Mouse (Mus musculus) embryonic facial prominence, embryonic 13.5 days (tissue): ENCODE results near the gene Tln2. TPM values are rescaled to one million over a fixed set of nuclear protein-coding genes. Genes with fewer than 3 reads are reported as not detected.

ENCODE experiments used
- ATAC-seq: fragments of 200-750 bp; cut with Nextera tagmentation; 2 replicates; pipeline ENCODE4 v1.8.0; 2017; ENCODE audit warnings: low read depth; ENCODE audit not compliant: insufficient number of reproducible peaks, insufficient read depth, low FRiP score, low TSS enrichment
- H3K27ac ChIP-seq: fragments of 300-500 bp; sonication (generic); 2 replicates; pipeline ENCODE4 v1.5.1; 2015; ENCODE audit warnings: moderate library complexity, mild to moderate bottlenecking, inconsistent platforms
- H3K27me3 ChIP-seq: fragments of 300-500 bp; sonication (generic); 2 replicates; pipeline ENCODE4 v1.6.1; 2015; ENCODE audit warnings: mild to moderate bottlenecking, inconsistent platforms
- H3K36me3 ChIP-seq: fragments of 300-500 bp; sonication (generic); 2 replicates; pipeline ENCODE4 v1.6.1; 2015; ENCODE audit warnings: mild to moderate bottlenecking, inconsistent platforms
- H3K4me1 ChIP-seq: fragments of 300-500 bp; sonication (generic); 2 replicates; pipeline ENCODE4 v1.6.1; 2015; ENCODE audit warnings: inconsistent platforms
- H3K4me2 ChIP-seq: fragments of 300-500 bp; sonication (generic); 2 replicates; pipeline ENCODE4 v1.6.1; 2015; ENCODE audit warnings: moderate library complexity, mild to moderate bottlenecking, inconsistent platforms
- H3K4me3 ChIP-seq: fragments of 300-500 bp; sonication (generic); 2 replicates; pipeline ENCODE4 v1.5.1; 2015; ENCODE audit warnings: mild to moderate bottlenecking, inconsistent platforms
- H3K9ac ChIP-seq: fragments of 300-500 bp; sonication (generic); 2 replicates; pipeline ENCODE4 v1.6.1; 2015; ENCODE audit warnings: mild to moderate bottlenecking, inconsistent platforms
- H3K9me3 ChIP-seq: fragments of 300-500 bp; sonication (generic); 2 replicates; pipeline ENCODE4 v1.6.1; 2016; ENCODE audit warnings: inconsistent platforms
- WGBS: fragments of 180-500 bp; shearing (Covaris S2); methylation state at CpG from one replicate; pipeline ENCODE4 v1.1.7; 2015; ENCODE audit warnings: mixed read lengths; 5-methylcytosine and 5-hydroxymethylcytosine counted together
- polyA plus RNA-seq: library from polyadenylated mRNA; unstranded; fragments of >200 nt; fragmentation: Nextera tagmentation; extraction: Ambion mirVana; gene quantifications from 2 replicates; pipeline ENCODE4 v1.2.1, GENCODE M21; 2015

The Tln2 gene
- polyA plus RNA-seq, 1 experiment from 2014 or later: 43.4 TPM

- no peaks in the 10 kb centered on the region for H3K36me3 ChIP-seq
- H3K27ac ChIP-seq: no peak overlapping the region
- no peak for ATAC-seq
- no peak overlapping the region for H3K9ac ChIP-seq
- WGBS: 86% methylated on average over 10 of the region's 10 CpGs
- no peak overlapping the region for H3K4me3 ChIP-seq
- no peaks in the 10 kb centered on the region for H3K9me3 ChIP-seq
- H3K4me2 ChIP-seq: no peak overlapping the region
- H3K27me3 ChIP-seq: no peaks in the 10 kb centered on the region
- peaks cover 16% of the 10 kb centered on the region for H3K4me1 ChIP-seq
Measured at GRCm38 (mm10) chr9:67584871-67585270, 25.4 kb upstream of the Tln2 start.

DNA sequence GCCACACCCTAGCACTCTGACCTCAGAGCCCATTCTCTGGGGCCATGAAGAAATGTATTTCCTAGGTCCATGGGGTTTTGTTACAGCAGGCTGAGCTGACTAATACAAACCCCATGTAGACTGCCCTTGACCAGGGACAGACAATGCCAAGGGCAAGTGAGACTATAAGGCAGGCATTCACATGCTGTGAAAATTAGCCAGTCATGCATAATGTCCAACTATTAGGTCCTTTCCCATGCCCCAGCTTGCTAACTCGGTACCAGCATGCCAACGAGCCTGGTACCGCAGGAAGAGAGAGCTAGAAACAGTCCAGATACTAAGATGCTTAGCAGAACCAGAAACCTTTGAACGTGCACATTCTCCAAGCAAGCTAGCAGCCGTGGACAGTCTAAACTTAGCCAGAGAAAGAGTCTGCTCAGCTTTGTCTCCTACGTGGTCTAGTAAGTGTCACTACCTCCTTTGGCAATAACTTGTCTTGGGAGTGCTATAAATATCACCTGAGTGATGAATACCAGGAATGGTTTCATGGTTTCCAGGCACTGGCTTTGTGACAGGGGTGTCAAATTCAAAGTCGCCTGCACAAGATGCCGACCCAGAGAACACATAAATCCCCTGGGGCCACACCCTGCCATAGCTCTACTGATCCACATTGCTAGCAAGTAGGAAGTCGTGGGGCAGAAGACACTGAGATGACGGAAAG, 22.2 kb upstream of the Tln2 start:
- no peak for ATAC-seq
- no peaks in the 10 kb centered on the region for H3K27me3 ChIP-seq
- no peak overlapping the region for H3K27ac ChIP-seq
- no peaks in the 10 kb centered on the region for H3K36me3 ChIP-seq
- no peak overlapping the region for H3K4me3 ChIP-seq
- no peak overlapping the region for H3K4me2 ChIP-seq
- peaks cover 15% of the 10 kb centered on the region for H3K4me1 ChIP-seq
- H3K9ac ChIP-seq: no peak overlapping the region
- no peaks in the 10 kb centered on the region for H3K9me3 ChIP-seq
- WGBS: 61% methylated on average over 10 of the region's 10 CpGs

GRCm38 (mm10) chr9:67579541-67579940, 20.0 kb upstream of the Tln2 start:
- Histone ChIP-seq H3K4me3 (no peak overlapping the region), H3K4me2 (no peak overlapping the region), H3K36me3 (no peaks in the 10 kb centered on the region), H3K27me3 (no peaks in the 10 kb centered on the region), H3K9ac (no peak overlapping the region), H3K4me1 (peaks cover 22% of the 10 kb centered on the region), H3K27ac (no peak overlapping the region), H3K9me3 (no peaks in the 10 kb centered on the region)
- no peak for ATAC-seq
- WGBS: 57% methylated on average over 1 of the region's 1 CpGs

- Histone ChIP-seq H3K4me1 (peaks cover 28% of the 10 kb centered on the region), H3K27ac (peak overlapping the region; percentile 35; the same call in 1 of the 2 replicates), H3K9me3 (no peaks in the 10 kb centered on the region), H3K4me2 (no peak overlapping the region), H3K27me3 (no peaks in the 10 kb centered on the region), H3K36me3 (no peaks in the 10 kb centered on the region), H3K4me3 (no peak overlapping the region), H3K9ac (no peak overlapping the region)
- 60% methylated on average over 7 of the region's 7 CpGs for WGBS
- no peak for ATAC-seq
Measured at GRCm38 (mm10) chr9:67574721-67575248, 15.3 kb upstream of the Tln2 start.

DNA sequence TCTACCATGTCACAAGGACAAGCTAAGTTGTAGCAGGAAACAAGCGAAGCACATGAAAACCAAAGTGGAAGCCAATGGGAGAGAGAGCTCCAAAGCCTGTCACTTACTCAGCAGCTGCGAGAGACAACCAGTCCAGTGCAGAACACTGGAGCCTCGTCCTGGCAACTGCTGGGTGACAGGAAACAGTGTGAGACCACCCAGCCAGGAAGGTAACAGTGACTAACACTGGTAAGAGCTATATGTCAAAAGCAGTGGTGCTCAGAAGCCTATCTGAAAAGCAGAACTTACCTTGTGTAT, 14.1 kb upstream of the Tln2 start:
- no peak for ATAC-seq
- Histone ChIP-seq H3K4me2 (no peak overlapping the region), H3K4me3 (no peak overlapping the region), H3K27ac (peak overlapping the region; percentile 75), H3K4me1 (peaks cover 28% of the 10 kb centered on the region), H3K36me3 (no peaks in the 10 kb centered on the region), H3K9ac (0 out of 2 replicates have a peak overlapping the region, but pooled peaks have one; percentile 16), H3K9me3 (no peaks in the 10 kb centered on the region), H3K27me3 (no peaks in the 10 kb centered on the region)
- WGBS: 33% methylated on average over 3 of the region's 3 CpGs

- Histone ChIP-seq H3K4me1 (peaks cover 28% of the 10 kb centered on the region), H3K27me3 (no peaks in the 10 kb centered on the region), H3K36me3 (no peaks in the 10 kb centered on the region), H3K4me3 (no peak overlapping the region), H3K4me2 (no peak overlapping the region; the same call in 1 of the 2 replicates), H3K9ac (0 out of 2 replicates have a peak overlapping the region, but pooled peaks have one; percentile 16), H3K9me3 (no peaks in the 10 kb centered on the region), H3K27ac (peak overlapping the region; percentile 75)
- 29% methylated on average over 10 of the region's 10 CpGs for WGBS
- no peak for ATAC-seq
Measured at GRCm38 (mm10) chr9:67572790-67573682, 13.5 kb upstream of the Tln2 start.

- no peak overlapping the region for H3K9ac ChIP-seq
- H3K36me3 ChIP-seq: no peaks in the 10 kb centered on the region
- H3K27me3 ChIP-seq: no peaks in the 10 kb centered on the region
- H3K9me3 ChIP-seq: no peaks in the 10 kb centered on the region
- no peak overlapping the region for H3K4me3 ChIP-seq
- peaks cover 10% of the 10 kb centered on the region; the same call in 1 of the 2 replicates for H3K4me1 ChIP-seq
- 76% methylated on average over 6 of the region's 6 CpGs for WGBS
- no peak overlapping the region for H3K4me2 ChIP-seq
- ATAC-seq: no peak
- H3K27ac ChIP-seq: no peak overlapping the region
Measured at GRCm38 (mm10) chr9:67565801-67566258, 6.3 kb upstream of the Tln2 start.

- Histone ChIP-seq H3K4me3 (no peak overlapping the region), H3K9me3 (no peaks in the 10 kb centered on the region), H3K36me3 (peaks cover 9% of the 10 kb centered on the region), H3K4me1 (peaks cover 26% of the 10 kb centered on the region), H3K9ac (no peak overlapping the region), H3K4me2 (no peak overlapping the region), H3K27me3 (no peaks in the 10 kb centered on the region), H3K27ac (peak overlapping the region; percentile 68)
- no peak for ATAC-seq
- 81% methylated on average over 8 of the region's 8 CpGs for WGBS
Measured at GRCm38 (mm10) chr9:67549811-67550501, 9.5 kb downstream of the Tln2 start.

DNA sequence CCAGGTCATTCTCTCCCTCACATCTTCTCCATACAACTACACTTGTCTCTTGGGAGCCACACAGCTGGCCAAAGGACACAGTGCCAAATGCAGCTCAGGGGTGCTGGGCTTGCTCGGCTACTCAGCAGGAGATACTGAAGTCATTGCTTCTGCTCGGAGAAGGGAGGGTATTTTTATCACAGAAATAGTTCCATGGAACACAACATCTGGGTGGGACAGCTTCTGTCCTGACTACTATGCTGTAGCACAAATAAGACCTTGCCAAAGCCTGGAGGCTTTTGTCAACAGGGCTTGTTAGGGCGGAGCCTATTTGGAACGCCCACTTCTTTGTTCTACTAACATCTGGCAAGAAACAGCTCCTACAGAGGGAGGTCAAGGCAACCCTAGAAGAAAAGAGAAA, 10.2 kb downstream of the Tln2 start:
- 30% methylated on average over 4 of the region's 4 CpGs for WGBS
- Histone ChIP-seq H3K36me3 (peaks cover 9% of the 10 kb centered on the region), H3K9me3 (no peaks in the 10 kb centered on the region), H3K4me3 (no peak overlapping the region), H3K9ac (no peak overlapping the region), H3K4me2 (no peak overlapping the region), H3K27ac (peak overlapping the region; percentile 68), H3K27me3 (no peaks in the 10 kb centered on the region), H3K4me1 (peaks cover 26% of the 10 kb centered on the region)
- ATAC-seq: 0 out of 2 replicates have a peak, but pooled peaks have one; percentile 43

GRCm38 (mm10) chr9:67546650-67547049, 12.9 kb downstream of the Tln2 start:
- H3K4me1 ChIP-seq: peaks cover 37% of the 10 kb centered on the region
- no peak for ATAC-seq
- H3K27ac ChIP-seq: no peak overlapping the region
- 81% methylated on average over 5 of the region's 5 CpGs for WGBS
- H3K4me2 ChIP-seq: no peak overlapping the region
- no peaks in the 10 kb centered on the region for H3K9me3 ChIP-seq
- no peak overlapping the region for H3K9ac ChIP-seq
- H3K27me3 ChIP-seq: no peaks in the 10 kb centered on the region
- no peak overlapping the region for H3K4me3 ChIP-seq
- H3K36me3 ChIP-seq: peaks cover under 1% of the 10 kb centered on the region; the same call in 1 of the 2 replicates

DNA sequence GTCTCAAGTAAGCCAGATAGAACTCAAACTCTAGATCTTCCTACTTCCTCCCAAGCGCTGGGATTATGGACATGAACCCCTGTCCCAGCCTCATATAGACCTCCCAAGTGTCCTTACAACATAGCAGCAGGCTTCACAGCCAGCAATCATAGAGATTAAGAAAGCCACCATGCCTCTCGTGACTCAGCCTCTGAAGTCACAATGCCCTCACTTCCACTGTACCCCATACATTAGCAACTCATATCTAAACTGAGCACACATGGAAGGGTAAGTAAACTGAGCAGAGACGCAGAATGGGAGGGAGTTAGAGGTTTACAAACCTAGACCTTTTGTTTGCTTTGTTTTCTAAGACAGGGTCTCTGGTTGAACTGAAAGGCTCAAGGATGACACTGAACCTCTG, 13.7 kb downstream of the Tln2 start:
- Histone ChIP-seq H3K4me1 (peaks cover 44% of the 10 kb centered on the region), H3K9me3 (no peaks in the 10 kb centered on the region), H3K4me2 (no peak overlapping the region), H3K27me3 (no peaks in the 10 kb centered on the region), H3K4me3 (no peak overlapping the region), H3K9ac (no peak overlapping the region), H3K27ac (no peak overlapping the region), H3K36me3 (no peaks in the 10 kb centered on the region)
- ATAC-seq: no peak
- 85% methylated on average over 3 of the region's 3 CpGs for WGBS
